Mouse (Mus musculus) lung, embryonic 14.5 days (tissue): ENCODE data around the gene Trim38. TPM values are rescaled to one million over a fixed set of nuclear protein-coding genes. Genes with fewer than 3 reads are reported as not detected.
"Not testable (repeated sequence)": the region's sequence is repeated elsewhere in the genome, so short reads cannot be mapped to it uniquely, and the experiment has no call there.

Experiments
- ATAC-seq: fragments of 200-750 bp; cut with Nextera tagmentation; 2 replicates; pipeline ENCODE4 v1.8.0; 2017; ENCODE audit warnings: mild to moderate bottlenecking, moderate TSS enrichment, moderate library complexity; ENCODE audit not compliant: insufficient read depth
- DNase-seq: peaks from one replicate; pipeline ENCODE4 v3.0.0-alpha.2; 2015
- H3K27ac ChIP-seq: fragments of 300-500 bp; sonication (generic); 2 replicates; pipeline ENCODE4 v1.5.1; 2014; ENCODE audit warnings: low read depth, mild to moderate bottlenecking, moderate library complexity
- H3K27me3 ChIP-seq: fragments of 300-500 bp; sonication (generic); 2 replicates; pipeline ENCODE4 v1.6.1; 2014; ENCODE audit warnings: low read length, control low read depth; ENCODE audit not compliant: insufficient read depth
- H3K36me3 ChIP-seq: fragments of 300-500 bp; sonication (generic); 2 replicates; pipeline ENCODE4 v1.6.1; 2014; ENCODE audit warnings: control low read depth; ENCODE audit not compliant: insufficient read depth
- H3K4me1 ChIP-seq: fragments of 300-500 bp; sonication (generic); 2 replicates; pipeline ENCODE4 v1.6.1; 2014; ENCODE audit warnings: antibody characterized with exemption, control low read depth; ENCODE audit not compliant: insufficient read depth
- H3K4me2 ChIP-seq: fragments of 300-500 bp; sonication (generic); 2 replicates; pipeline ENCODE4 v1.6.1; 2014; ENCODE audit warnings: mild to moderate bottlenecking
- H3K4me3 ChIP-seq: fragments of 300-500 bp; sonication (generic); 2 replicates; pipeline ENCODE4 v1.5.1; 2014; ENCODE audit warnings: low read depth, low read length
- H3K9ac ChIP-seq: fragments of 300-500 bp; sonication (generic); 2 replicates; pipeline ENCODE4 v1.6.1; 2014
- H3K9me3 ChIP-seq: fragments of 300-500 bp; sonication (generic); 2 replicates; pipeline ENCODE4 v1.6.1; 2016; ENCODE audit warnings: low read depth, low read length, control low read depth
- CTCF ChIP-seq: IDR thresholded peaks from 2 replicates; pipeline ENCODE4 v1.5.1; 2016; ENCODE audit warnings: antibody characterized with exemption, low read depth
- WGBS: fragments of 180-500 bp; shearing (Covaris S2); extraction: QIAGEN DNeasy Blood & Tissue Kit; methylation state at CpG from one replicate; pipeline ENCODE4 v1.1.7; 2014; 5-methylcytosine and 5-hydroxymethylcytosine counted together
- polyA plus RNA-seq: library from polyadenylated mRNA; unstranded; fragments of >200 nt; fragmentation: Nextera tagmentation; extraction: Ambion mirVana; gene quantifications from 2 replicates; pipeline ENCODE4 v1.2.1, GENCODE M21; 2014

Gene Trim38
- polyA plus RNA-seq, 1 experiment from 2014 or later: not detected

DNA sequence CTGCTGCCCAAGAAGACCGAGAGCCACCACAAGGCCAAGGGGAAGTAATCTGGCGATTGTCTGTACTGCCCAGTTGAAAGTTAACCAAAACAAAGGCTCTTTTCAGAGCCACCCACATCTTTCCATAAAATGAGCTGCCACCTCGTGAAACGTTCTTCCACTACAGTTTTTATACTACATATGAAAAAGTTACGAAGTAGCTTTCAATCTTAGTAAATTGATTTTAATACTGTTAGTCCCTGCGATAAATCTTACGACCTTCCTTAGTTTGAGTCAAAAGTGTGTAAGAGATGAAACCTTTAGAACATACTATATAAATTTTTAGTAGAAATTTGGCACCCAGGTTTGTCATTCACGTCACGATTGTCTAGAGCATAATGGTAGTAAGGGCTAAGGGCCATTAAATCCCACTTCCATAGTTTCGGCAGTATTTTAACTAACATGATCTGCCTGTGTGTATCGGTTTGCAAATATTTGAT, 18.2 kb upstream of the Trim38 start:
- DNase-seq (peak; percentile 72), ATAC-seq (0 out of 2 replicates have a peak, but pooled peaks have one; percentile 18)
- no peak for TF ChIP-seq CTCF
- WGBS: under 1% methylated on average over 11 of the region's 11 CpGs
- H3K27me3 ChIP-seq: no peaks in the 10 kb centered on the region
- H3K9ac ChIP-seq: peak overlapping the region; percentile 56
- no peaks in the 10 kb centered on the region for H3K9me3 ChIP-seq
- peaks cover 12% of the 10 kb centered on the region for H3K4me1 ChIP-seq
- H3K4me3 ChIP-seq: peak overlapping the region; percentile 41
- peak overlapping the region; percentile 98 for H3K27ac ChIP-seq
- H3K36me3 ChIP-seq: no peaks in the 10 kb centered on the region
- peak overlapping the region; percentile 64 for H3K4me2 ChIP-seq

DNA sequence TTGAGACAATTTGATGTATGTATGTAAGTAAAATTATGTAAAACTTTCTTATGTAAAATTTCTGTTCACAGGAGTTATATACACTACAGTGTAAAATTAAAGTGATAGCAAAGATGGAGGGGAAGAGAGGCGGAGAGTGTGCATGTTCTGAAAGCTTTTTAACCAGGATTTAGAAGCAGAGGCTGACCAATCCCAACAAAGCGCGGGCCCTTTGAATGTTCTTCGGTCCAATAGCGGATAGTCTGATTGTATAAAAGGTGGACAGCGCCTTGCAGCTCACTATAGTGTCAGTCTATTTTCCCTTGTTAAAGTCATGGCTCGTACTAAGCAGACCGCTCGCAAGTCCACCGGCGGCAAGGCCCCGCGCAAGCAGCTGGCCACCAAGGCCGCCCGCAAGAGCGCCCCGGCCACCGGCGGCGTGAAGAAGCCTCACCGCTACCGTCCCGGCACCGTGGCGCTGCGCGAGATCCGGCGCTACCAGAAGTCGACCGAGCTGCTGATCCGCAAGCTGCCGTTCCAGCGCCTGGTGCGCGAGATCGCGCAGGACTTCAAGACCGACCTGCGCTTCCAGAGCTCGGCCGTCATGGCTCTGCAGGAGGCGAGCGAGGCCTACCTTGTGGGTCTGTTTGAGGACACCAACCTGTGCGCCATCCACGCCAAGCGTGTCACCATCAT, 17.5 kb upstream of the Trim38 start, which contains the start of gene Hist1h3b:
TSS of gene Hist1h3b (plus strand) at position 201 of the 675 bp plus-strand sequence.
- Histone ChIP-seq H3K9ac (peak within 1 kb of the TSS; percentile 76), H3K4me1 (peaks cover 12% of the 10 kb centered on the region), H3K4me3 (peak within 1 kb of the TSS; percentile 41), H3K27ac (peak within 1 kb of the TSS; percentile 98), H3K4me2 (peak within 1 kb of the TSS; percentile 82)
- peak; percentile 99 for DNase-seq
- ATAC-seq: peak; percentile 91
- not testable (repeated sequence) for H3K27me3 ChIP-seq, H3K36me3 ChIP-seq, H3K9me3 ChIP-seq
- WGBS: under 1% methylated on average over 15 of the region's 47 CpGs

DNA sequence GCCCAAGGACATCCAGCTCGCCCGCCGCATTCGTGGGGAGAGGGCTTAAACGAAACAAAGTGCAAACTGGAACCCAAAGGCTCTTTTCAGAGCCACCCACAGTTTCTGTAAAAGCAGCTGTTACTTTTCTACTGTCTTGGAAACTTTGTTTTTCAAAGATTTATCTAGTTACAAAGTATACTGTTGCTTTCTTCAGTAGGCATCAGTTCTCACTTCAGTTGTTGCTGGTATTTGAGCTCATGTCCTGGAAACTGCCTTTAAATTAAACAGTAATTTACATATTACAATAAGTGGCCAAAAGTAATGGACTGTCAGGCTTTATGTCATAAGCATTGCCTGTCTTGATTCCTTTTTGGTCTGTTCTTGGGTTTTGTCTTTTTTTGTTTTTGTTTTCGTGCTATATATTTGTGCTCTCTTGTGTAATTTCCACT, 17.0 kb upstream of the Trim38 start:
- H3K9me3 ChIP-seq: no peaks in the 10 kb centered on the region
- 1% methylated on average over 6 of the region's 6 CpGs for WGBS
- peaks cover 11% of the 10 kb centered on the region for H3K4me1 ChIP-seq

DNA sequence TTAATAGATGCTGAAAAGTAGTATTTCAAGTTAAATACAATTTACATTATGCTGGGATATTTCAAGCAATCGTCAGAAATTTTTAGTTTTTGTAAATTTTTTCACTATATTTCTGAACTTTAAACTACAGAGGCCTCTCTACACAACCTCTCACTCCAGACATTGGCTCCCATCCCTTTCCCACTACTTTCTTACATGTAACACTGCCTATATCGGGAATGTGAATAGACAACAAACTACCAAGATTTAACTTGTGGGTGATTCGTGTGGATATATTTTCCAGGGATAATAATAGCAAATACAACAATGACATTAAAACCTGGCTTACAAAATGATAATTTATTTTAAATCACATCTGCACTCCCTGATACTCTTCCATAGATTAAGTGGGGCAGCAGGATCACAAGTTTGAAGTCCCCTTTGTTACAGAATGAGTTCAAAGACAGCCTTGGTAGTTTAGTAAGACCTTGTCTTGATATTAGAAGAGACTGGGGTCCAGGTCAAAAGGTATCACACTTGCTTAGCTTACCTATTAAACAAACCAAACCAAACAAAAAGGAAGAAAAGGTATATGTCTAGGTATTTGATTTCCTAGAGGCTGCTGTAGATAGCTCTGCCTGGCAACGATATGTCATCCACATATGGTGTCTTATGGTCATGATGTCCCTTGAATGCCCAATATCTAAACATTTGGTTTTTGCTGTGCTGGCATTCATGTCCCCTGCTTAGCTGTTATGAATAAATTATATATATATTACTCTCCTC, 16.2 kb upstream of the Trim38 start:
- Histone ChIP-seq H3K27ac (peak overlapping the region; percentile 97), H3K4me1 (peaks cover 4% of the 10 kb centered on the region; the same call in 1 of the 2 replicates), H3K4me2 (peak overlapping the region; percentile 82), H3K36me3 (no peaks in the 10 kb centered on the region), H3K27me3 (no peaks in the 10 kb centered on the region), H3K9ac (peak overlapping the region; percentile 76), H3K9me3 (no peaks in the 10 kb centered on the region), H3K4me3 (peak overlapping the region; percentile 41)
- 37% methylated on average over 4 of the region's 4 CpGs for WGBS
- peak; percentile 37 for DNase-seq
- no peak for ATAC-seq
- no peak for TF ChIP-seq CTCF

More for the DNA sequence above, 17.0 kb upstream of the Trim38 start:
- Histone ChIP-seq H3K27me3 (no peaks in the 10 kb centered on the region), H3K4me3 (peak overlapping the region; percentile 41), H3K4me2 (peak overlapping the region; percentile 82), H3K27ac (peak overlapping the region; percentile 97), H3K9ac (peak overlapping the region; percentile 76), H3K36me3 (no peaks in the 10 kb centered on the region)
- no peak for TF ChIP-seq CTCF
- no peak for ATAC-seq
- peak; percentile 54 for DNase-seq

DNA sequence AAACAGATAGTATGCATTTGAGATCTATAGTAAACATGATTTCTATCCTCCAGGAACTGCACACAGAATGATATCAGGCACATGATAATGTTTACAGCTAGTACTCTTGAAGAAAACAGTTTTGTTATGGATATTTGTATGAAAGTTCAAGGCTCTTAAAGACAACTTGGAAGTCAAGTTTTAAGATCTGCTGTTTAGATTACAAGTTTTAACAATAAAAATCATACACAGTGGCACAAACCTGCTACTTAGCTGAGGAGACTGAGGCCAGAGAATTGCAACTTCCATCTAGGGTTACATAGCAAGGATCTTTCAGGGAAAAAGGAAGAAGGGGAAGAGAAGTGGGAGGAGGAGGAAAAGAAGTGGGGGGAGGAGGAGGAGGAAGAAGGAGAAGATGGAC, 14.7 kb upstream of the Trim38 start:
- DNase-seq: no peak
- ATAC-seq: no peak
- Histone ChIP-seq H3K9me3 (no peaks in the 10 kb centered on the region), H3K4me2 (no peak overlapping the region), H3K27me3 (no peaks in the 10 kb centered on the region), H3K36me3 (no peaks in the 10 kb centered on the region), H3K27ac (0 out of 2 replicates have a peak overlapping the region, but pooled peaks have one; percentile 27), H3K9ac (no peak overlapping the region), H3K4me1 (0 out of 2 replicates have a peak, but pooled peaks cover 4% of the 10 kb centered on the region), H3K4me3 (no peak overlapping the region)
- TF ChIP-seq CTCF: no peak

DNA sequence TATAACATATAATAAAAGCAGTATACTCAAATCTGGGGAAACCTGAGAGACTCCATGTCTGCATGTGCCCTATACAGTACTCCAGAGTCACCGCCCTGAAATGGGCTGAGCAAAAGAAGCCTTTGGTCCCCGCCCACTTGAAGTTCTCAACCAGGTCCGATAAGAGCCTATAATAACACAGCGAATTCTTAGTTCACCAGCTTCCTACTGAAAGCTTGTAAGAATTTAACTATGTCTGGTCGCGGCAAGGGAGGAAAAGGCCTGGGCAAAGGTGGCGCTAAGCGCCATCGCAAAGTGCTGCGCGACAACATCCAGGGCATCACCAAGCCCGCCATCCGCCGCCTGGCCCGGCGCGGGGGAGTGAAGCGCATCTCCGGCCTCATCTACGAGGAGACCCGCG, 12.9 kb upstream of the Trim38 start, which contains the start of gene Hist1h4b:
TSS of gene Hist1h4b (plus strand) at position 224 of the 400 bp plus-strand sequence.
- Histone ChIP-seq H3K27me3 (no peaks in the 10 kb centered on the region), H3K36me3 (no peaks in the 10 kb centered on the region), H3K4me3 (peak within 1 kb of the TSS; percentile 43), H3K9me3 (no peaks in the 10 kb centered on the region), H3K4me1 (0 out of 2 replicates have a peak, but pooled peaks cover 4% of the 10 kb centered on the region), H3K4me2 (peak within 1 kb of the TSS; percentile 83), H3K9ac (peak within 1 kb of the TSS; percentile 71), H3K27ac (peak within 1 kb of the TSS; percentile 98)
- ATAC-seq (peak; percentile 73), DNase-seq (peak; percentile 100)
- no peak for TF ChIP-seq CTCF
- under 1% methylated on average over 11 of the region's 22 CpGs for WGBS
